Mouse (Mus musculus): ENCODE data around the gene 4922502D21Rik. TPM values are rescaled to one million over a fixed set of nuclear protein-coding genes. Genes with fewer than 3 reads are reported as not detected.

Gene 4922502D21Rik
- total RNA-seq, 2 experiments from 2014 or later: not detected

GRCm38 (mm10) chr6:129314655-129315168 is 16.9 kb downstream of the 4922502D21Rik start:
- DNase-seq (ENCODE audit: low spot score in 2 of 2): no peak

GRCm38 (mm10) chr6:129312499-129312898 is 19.1 kb downstream of the 4922502D21Rik start:
- no peak for DNase-seq (ENCODE audit: low spot score in 2 of 2)

- DNase-seq (ENCODE audit: low spot score in 2 of 2): no peak
Observed at GRCm38 (mm10) chr6:129304180-129304579, 27.4 kb downstream of the 4922502D21Rik start.

- DNase-seq (ENCODE audit: low spot score in 2 of 2): no peak
Observed at GRCm38 (mm10) chr6:129288708-129289107, 42.9 kb downstream of the 4922502D21Rik start.

GRCm38 (mm10) chr6:129284384-129285104 is 47.1 kb downstream of the 4922502D21Rik start:
- no peak for DNase-seq (ENCODE audit: low spot score in 2 of 2)

- DNase-seq (ENCODE audit: low spot score in 2 of 2): no peak
Observed at GRCm38 (mm10) chr6:129283271-129283670, 48.3 kb downstream of the 4922502D21Rik start.

- no peak for DNase-seq (ENCODE audit: low spot score in 2 of 2)
Observed at GRCm38 (mm10) chr6:129276483-129276882, 55.1 kb downstream of the 4922502D21Rik start.

GRCm38 (mm10) chr6:129275624-129276203 is 55.9 kb downstream of the 4922502D21Rik start:
- DNase-seq (ENCODE audit: low spot score in 2 of 2): no peak

GRCm38 (mm10) chr6:129275220-129275619 is 56.4 kb downstream of the 4922502D21Rik start, which contains the start of gene Cd69:
Gene Cd69 (minus strand): TSS chr6:129275436.
- no peak for DNase-seq (ENCODE audit: low spot score in 2 of 2)

- DNase-seq (ENCODE audit: low spot score in 2 of 2): no peak
Observed at GRCm38 (mm10) chr6:129274476-129274875, 57.1 kb downstream of the 4922502D21Rik start.

- DNase-seq (ENCODE audit: low spot score in 2 of 2): no peak
Observed at GRCm38 (mm10) chr6:129273662-129274061, 57.9 kb downstream of the 4922502D21Rik start.

Other genes with a start within 250 kb of the 4922502D21Rik start
- gene Clec2e, start 230.9 kb downstream of the 4922502D21Rik start, total RNA-seq (2021): not detected
- gene Clec2d, start 151.2 kb downstream of the 4922502D21Rik start, total RNA-seq (2021): 1 to 10 TPM; 6.2 to 8.1 TPM
- gene Cd69, start 56.4 kb downstream of the 4922502D21Rik start, total RNA-seq (2021): not detected
- gene Clec12a, start 10.9 kb upstream of the 4922502D21Rik start, total RNA-seq (2021): under 1 TPM; 0.23 to 0.28 TPM
- gene Clec12b, start 54.1 kb upstream of the 4922502D21Rik start, total RNA-seq (2021): not detected
- under 1 TPM in 1 of 2 experiments, not detected in 1; 0.72 TPM for gene Clec1b, start 65.5 kb upstream of the 4922502D21Rik start, total RNA-seq (2021)
- not detected for gene Clec9a, start 77.1 kb upstream of the 4922502D21Rik start, total RNA-seq (2021)
- 1 to 10 TPM; 1.0 to 1.2 TPM for gene Clec1a, start 120.2 kb upstream of the 4922502D21Rik start, total RNA-seq (2021)
- gene Olr1, start 175.4 kb upstream of the 4922502D21Rik start, total RNA-seq (2021): not detected
- gene Tmem52b, start 180.8 kb upstream of the 4922502D21Rik start, total RNA-seq (2021): not detected
- gene Gabarapl1, start 201.4 kb upstream of the 4922502D21Rik start, total RNA-seq (2021): 100 to 1,000 TPM; 814 to 828 TPM
- gene Klre1, start 246.1 kb upstream of the 4922502D21Rik start, total RNA-seq (2021): not detected